Mouse (Mus musculus): ENCODE results near the gene Car12.

DNA sequence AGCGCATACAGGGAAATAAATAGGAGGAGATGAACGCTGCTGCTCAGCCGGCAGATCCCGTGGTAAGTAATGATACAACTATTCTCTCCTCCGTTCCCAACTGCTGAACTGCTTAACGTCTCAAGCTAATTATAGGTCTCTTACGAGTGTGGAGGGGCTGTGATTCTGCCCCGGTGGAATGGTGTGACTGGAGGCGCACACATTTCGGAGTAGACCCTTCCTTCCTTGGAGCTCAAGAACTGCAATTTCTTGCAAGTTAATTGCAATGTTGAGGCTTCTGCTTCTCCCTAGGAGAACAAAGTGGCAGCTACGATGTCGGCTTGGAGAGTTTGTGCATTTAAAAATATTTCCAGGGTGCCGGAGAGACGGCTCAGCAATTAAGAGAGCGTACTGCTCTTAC is 34.9 kb downstream of the Car12 start:
- TF ChIP-seq CHD2 (IDR thresholded peaks at IDR 0.05; ENCODE audit: low read depth, low read length) (no peak), HCFC1 (IDR thresholded peaks at IDR 0.05; ENCODE audit: borderline replicate concordance, insufficient read depth, low read length) (no peak), ZNF384 (IDR thresholded peaks at IDR 0.05; ENCODE audit: low read depth, low read length) (no peak), ZC3H11A (IDR thresholded peaks at IDR 0.05; ENCODE audit: borderline replicate concordance, low read depth, low read length) (no peak)

All from ES-E14 (cell line).